Mouse (Mus musculus) liver, embryonic 14.5 days (tissue): ENCODE data around the gene Diaph3.

Experiments
- CTCF ChIP-seq: IDR thresholded peaks from 2 replicates; pipeline ENCODE4 v1.5.1; 2016; ENCODE audit warnings: antibody characterized with exemption, low read depth, control low read depth
- EP300 ChIP-seq: IDR thresholded peaks from 2 replicates; pipeline ENCODE4 v1.6.1; 2016; ENCODE audit warnings: antibody characterized with exemption, low read depth

- TF ChIP-seq CTCF (no peak), EP300 (no peak)
Measured at GRCm38 (mm10) chr14:87140327-87140962, 590 bp downstream of the Diaph3 start.
